Mouse (Mus musculus): ENCODE measurements around the gene Msh5. TPM values are rescaled to one million over a fixed set of nuclear protein-coding genes. Genes with fewer than 3 reads are reported as not detected.

The Msh5 gene
- polyA plus RNA-seq, 1 experiment from 2014 or later: 3.9 TPM

DNA sequence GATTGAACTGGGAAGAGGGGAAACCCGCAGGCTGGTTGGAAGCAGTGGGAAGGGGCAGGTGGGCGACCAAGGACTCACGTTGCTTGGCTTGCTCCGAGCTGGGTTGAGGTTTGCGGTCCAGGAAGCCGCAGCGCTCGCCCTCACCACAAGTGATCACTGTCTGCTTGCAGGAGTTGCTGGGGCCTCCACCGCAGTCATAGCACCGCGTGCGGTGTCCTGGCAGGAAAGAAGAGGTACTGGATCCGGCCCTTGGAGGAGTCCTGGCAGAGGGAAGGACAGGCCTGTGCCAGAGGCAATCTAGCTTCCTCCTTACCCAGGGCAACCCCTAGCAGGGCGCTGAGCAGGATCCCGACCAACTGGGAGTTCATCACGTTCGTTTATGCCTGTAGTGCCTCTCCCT is 27.6 kb upstream of the Msh5 start:
- Histone ChIP-seq H3K9me3 (ENCODE audit: control insufficient read depth, low read length) (no peaks in the 10 kb centered on the region), H3K4me3 (ENCODE audit: low read depth, low read length) (no peak overlapping the region; the same call in 1 of the 2 replicates), H3K4me2 (ENCODE audit: low read length) (peak overlapping the region; percentile 26), H3K9ac (ENCODE audit: low read length) (peak overlapping the region; percentile 11; the same call in 1 of the 2 replicates), H3K4me1 (replicated peaks; ENCODE audit: control insufficient read depth, insufficient read depth, low read length) (peaks cover 10% of the 10 kb centered on the region), H3K27me3 (replicated peaks; ENCODE audit: control insufficient read depth, insufficient read depth, low read length) (no peaks in the 10 kb centered on the region), H3K27ac (ENCODE audit: low read depth) (peak overlapping the region; percentile 8; the same call in 1 of the 2 replicates), H3K36me3 (ENCODE audit: control insufficient read depth, insufficient read depth, low read length) (no peaks in the 10 kb centered on the region)
- 0 out of 2 replicates have a peak, but pooled peaks have one; percentile 42 for ATAC-seq (replicated peaks; ENCODE audit: low FRiP score, low TSS enrichment, low read depth)
- 42% methylated on average over 17 of the region's 17 CpGs for WGBS
- peak; percentile 67 for DNase-seq (ENCODE audit: low spot score)

DNA sequence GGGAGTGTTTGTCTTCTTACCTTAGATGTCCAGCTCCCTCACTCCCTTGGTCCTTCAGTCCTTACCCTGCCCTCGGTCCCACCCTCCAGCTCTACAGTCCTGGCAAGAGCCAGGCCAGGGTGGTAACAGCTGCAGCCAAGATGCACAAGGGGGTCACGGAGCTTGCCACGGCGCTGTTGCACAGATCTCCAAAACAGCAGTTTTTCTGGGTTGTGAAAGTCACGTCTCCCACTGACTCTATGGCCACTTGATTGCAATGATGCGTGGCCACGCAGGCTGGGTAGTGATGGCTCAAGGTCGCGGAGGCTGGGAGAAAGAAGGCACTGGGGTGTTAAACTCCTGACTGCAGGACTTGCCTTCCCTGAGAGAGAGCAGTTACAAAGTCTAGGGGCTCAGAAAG is 24.9 kb upstream of the Msh5 start:
- 78% methylated on average over 9 of the region's 9 CpGs for WGBS
- Histone ChIP-seq H3K4me3 (ENCODE audit: low read depth, low read length) (no peak overlapping the region), H3K4me2 (ENCODE audit: low read length) (no peak overlapping the region), H3K27me3 (replicated peaks; ENCODE audit: control insufficient read depth, insufficient read depth, low read length) (peaks cover 4% of the 10 kb centered on the region; the same call in 1 of the 2 replicates), H3K9ac (ENCODE audit: low read length) (no peak overlapping the region), H3K36me3 (ENCODE audit: control insufficient read depth, insufficient read depth, low read length) (no peaks in the 10 kb centered on the region), H3K4me1 (replicated peaks; ENCODE audit: control insufficient read depth, insufficient read depth, low read length) (peaks cover 6% of the 10 kb centered on the region), H3K9me3 (ENCODE audit: control insufficient read depth, low read length) (no peaks in the 10 kb centered on the region), H3K27ac (ENCODE audit: low read depth) (no peak overlapping the region)
- no peak for DNase-seq (ENCODE audit: low spot score)
- no peak for ATAC-seq (replicated peaks; ENCODE audit: low FRiP score, low TSS enrichment, low read depth)

DNA sequence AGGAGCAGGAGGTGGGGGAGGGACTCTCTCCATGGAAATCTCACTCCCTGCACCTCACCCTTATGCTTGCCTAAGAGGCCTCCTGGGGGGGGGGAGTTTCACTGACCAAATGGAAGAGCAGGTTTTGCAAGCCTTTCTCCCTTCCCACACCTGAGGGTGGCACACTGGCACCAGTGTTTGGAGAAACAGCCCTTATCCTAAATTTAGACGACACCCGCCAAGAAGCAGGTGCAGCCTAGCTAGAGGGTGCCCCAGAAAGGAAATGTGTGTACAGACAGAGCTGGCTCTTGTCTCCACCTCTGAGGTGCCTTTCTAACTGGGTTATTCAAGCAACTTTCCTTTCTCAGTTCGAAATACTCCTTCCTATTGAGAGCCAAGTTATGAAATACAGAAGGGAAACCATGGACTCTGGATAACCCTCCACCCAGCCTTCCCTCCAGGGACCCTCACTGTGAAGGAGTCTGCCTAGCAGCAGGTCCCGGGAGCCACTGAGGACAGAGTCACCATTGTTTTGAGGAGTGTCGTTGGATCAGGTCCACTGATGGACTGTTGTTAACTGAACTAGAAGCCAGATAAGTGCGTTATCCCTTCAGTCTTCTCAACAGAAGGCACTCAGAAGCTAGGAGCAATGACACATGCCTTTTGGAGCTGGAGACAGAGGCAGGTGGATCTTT is 24.1 kb upstream of the Msh5 start:
- no peak overlapping the region for H3K4me2 ChIP-seq (ENCODE audit: low read length)
- WGBS: 42% methylated on average over 6 of the region's 6 CpGs
- no peaks in the 10 kb centered on the region for H3K9me3 ChIP-seq (ENCODE audit: control insufficient read depth, low read length)
- no peak overlapping the region for H3K27ac ChIP-seq (ENCODE audit: low read depth)
- peaks cover 4% of the 10 kb centered on the region; the same call in 1 of the 2 replicates for H3K4me1 ChIP-seq (replicated peaks; ENCODE audit: control insufficient read depth, insufficient read depth, low read length)
- H3K9ac ChIP-seq (ENCODE audit: low read length): no peak overlapping the region
- ATAC-seq (replicated peaks; ENCODE audit: low FRiP score, low TSS enrichment, low read depth): no peak
- no peaks in the 10 kb centered on the region for H3K36me3 ChIP-seq (ENCODE audit: control insufficient read depth, insufficient read depth, low read length)
- no peak overlapping the region for H3K4me3 ChIP-seq (ENCODE audit: low read depth, low read length)
- no peak for DNase-seq (ENCODE audit: low spot score)
- H3K27me3 ChIP-seq (replicated peaks; ENCODE audit: control insufficient read depth, insufficient read depth, low read length): peaks cover 9% of the 10 kb centered on the region; the same call in 1 of the 2 replicates

DNA sequence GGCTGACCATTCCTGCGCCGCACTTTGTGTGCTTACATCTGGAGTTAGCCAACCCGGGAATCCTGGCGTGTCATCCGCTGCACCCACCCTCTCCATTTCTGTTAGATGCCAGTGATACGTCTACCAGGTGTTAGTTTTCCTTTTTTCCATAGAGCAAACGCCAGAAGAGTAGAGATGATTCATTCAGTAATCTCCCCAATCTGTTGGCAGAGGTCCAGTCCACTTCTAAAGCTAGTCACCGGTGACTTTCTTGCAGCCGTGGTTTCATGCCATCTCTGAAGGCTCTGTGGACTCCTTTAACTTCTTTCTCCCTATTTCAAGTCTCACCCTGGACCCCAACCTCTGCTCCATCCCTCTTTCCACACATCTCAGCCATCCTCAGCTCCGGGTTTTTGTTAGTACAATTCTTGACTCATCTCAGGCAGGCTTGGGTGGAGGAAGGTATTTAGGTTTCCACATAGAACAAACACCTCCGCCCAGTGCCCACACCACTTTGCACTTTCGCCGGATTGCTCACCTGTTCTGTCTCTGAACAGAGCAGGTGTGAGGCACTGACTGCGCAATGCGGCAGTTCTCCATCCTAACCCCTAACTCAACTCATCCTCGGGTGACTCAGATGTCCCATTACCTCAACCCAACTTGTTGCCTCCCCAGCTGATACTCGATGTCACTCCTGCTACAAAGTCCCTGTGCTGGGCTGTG is 21.8 kb upstream of the Msh5 start:
- Histone ChIP-seq H3K4me1 (replicated peaks; ENCODE audit: control insufficient read depth, insufficient read depth, low read length) (peaks cover 17% of the 10 kb centered on the region; the same call in 1 of the 2 replicates), H3K4me2 (ENCODE audit: low read length) (no peak overlapping the region), H3K36me3 (ENCODE audit: control insufficient read depth, insufficient read depth, low read length) (no peaks in the 10 kb centered on the region), H3K9me3 (ENCODE audit: control insufficient read depth, low read length) (no peaks in the 10 kb centered on the region), H3K27me3 (replicated peaks; ENCODE audit: control insufficient read depth, insufficient read depth, low read length) (peaks cover 9% of the 10 kb centered on the region; the same call in 1 of the 2 replicates), H3K27ac (ENCODE audit: low read depth) (no peak overlapping the region), H3K9ac (ENCODE audit: low read length) (no peak overlapping the region), H3K4me3 (ENCODE audit: low read depth, low read length) (no peak overlapping the region)
- ATAC-seq (replicated peaks; ENCODE audit: low FRiP score, low TSS enrichment, low read depth) (no peak), DNase-seq (ENCODE audit: low spot score) (no peak)
- 76% methylated on average over 17 of the region's 17 CpGs for WGBS

DNA sequence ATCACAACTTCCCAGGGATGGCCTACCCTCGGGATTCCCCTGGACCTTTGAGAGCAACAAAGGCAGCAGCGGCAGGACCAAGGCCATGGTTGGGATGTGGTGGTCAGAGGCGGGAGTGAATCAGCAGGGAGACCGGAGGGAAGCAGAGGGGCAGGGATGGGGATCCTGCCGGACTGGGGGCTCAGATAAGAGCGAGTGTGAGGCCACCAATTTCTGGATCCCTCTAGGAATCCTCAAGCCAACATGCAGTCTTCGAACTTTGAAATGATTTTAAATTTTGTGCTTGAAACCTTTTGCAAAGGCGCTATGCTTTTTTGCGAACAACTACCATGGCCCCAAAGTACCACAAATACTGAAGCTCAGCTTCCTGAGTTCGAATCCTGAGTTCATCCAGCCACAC is 19.5 kb upstream of the Msh5 start, which contains the start of gene Mpig6b:
Mpig6b (minus strand) TSS at position 101 of the 400 bp plus-strand sequence.
- Histone ChIP-seq H3K27ac (ENCODE audit: low read depth) (0 out of 2 replicates have a peak within 1 kb of the TSS, but pooled peaks have one; percentile 29), H3K36me3 (ENCODE audit: control insufficient read depth, insufficient read depth, low read length) (peaks cover 12% of the 10 kb centered on the region), H3K9ac (ENCODE audit: low read length) (peak within 1 kb of the TSS; percentile 31), H3K9me3 (ENCODE audit: control insufficient read depth, low read length) (no peaks in the 10 kb centered on the region), H3K27me3 (replicated peaks; ENCODE audit: control insufficient read depth, insufficient read depth, low read length) (peaks cover 9% of the 10 kb centered on the region; the same call in 1 of the 2 replicates), H3K4me2 (ENCODE audit: low read length) (peak within 1 kb of the TSS; percentile 71), H3K4me1 (replicated peaks; ENCODE audit: control insufficient read depth, insufficient read depth, low read length) (peaks cover 17% of the 10 kb centered on the region; the same call in 1 of the 2 replicates), H3K4me3 (ENCODE audit: low read depth, low read length) (peak within 1 kb of the TSS; percentile 25)
- ATAC-seq (replicated peaks; ENCODE audit: low FRiP score, low TSS enrichment, low read depth) (no peak), DNase-seq (ENCODE audit: low spot score) (no peak)
- 53% methylated on average over 10 of the region's 10 CpGs for WGBS

DNA sequence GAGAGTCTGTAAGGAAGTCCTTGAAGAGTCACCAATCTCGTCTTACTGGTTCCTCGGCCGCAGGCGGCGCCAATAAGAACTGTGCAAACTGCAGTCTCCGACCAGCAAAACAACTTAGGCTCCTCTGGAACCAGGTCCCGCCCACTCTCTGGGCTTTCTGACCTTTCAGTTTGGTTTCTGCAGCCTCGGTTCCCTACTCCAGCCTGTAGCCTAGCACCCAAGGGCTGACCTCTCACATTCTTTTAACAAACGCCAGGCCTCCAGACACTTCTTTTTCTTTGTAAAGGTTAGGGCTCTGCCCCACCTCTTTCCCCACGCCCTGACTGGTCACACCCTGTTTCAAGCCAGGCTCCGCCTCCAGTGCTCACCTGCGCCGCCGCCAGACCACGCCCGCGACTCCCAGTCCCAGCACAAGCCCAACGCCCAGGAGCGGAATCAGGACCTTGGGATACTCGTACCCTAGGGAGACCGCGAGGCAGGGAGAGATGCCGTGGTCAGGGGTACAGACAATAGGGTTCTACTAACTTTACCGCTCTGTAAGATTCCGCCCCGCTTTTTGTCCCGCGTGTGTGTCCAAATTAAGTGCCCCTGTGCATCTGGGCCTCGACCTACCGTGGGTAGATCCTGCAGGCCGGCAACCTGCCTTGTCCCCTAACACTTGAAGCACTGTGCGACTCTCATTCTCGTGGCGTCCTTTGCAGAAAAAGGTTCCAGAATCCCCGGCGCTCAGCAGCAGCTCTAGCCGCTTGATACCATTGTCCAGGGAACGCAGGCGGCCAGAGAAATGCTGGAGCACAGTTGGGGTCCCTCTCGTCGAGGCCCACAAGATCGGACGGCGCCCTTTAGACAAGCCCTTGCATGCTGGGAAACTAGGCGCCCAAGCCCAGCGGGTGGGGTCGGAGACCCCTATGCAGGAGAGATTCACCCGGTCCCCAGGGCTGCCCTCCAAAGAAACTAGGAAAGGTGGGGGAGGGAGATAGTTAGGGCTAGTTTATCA is 18.7 kb upstream of the Msh5 start, which contains the start of gene Ly6g6c:
Ly6g6c (plus strand) TSS at position 438 of the 997 bp plus-strand sequence.
- peak within 1 kb of the TSS; percentile 31 for H3K9ac ChIP-seq (ENCODE audit: low read length)

DNA sequence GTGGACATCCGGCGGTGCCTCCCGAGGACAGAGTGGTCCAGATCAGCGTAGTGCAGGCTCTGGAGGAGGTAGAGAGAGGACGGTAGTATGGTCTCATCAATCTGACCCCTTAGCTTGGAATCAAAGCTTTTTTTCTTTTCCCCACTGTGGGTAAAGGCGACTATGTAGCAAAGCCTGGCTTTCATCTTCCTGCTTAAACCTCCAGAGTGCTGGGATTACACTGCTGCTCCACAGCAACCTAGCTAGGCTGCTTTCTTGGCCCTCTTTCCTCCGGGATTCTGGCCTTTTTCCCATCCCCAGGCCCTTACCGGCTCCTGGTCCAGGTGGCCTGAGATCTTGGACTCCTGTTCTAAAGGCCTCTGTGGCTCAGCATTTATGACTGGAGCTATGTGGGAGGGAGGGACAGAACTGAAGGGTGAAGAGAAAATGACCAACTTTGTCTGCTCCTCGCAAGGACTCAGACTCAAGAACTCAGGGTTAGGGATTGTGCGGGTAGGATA is 17.9 kb upstream of the Msh5 start:
- WGBS: 33% methylated on average over 10 of the region's 10 CpGs
- Histone ChIP-seq H3K27me3 (replicated peaks; ENCODE audit: control insufficient read depth, insufficient read depth, low read length) (peaks cover 9% of the 10 kb centered on the region; the same call in 1 of the 2 replicates), H3K4me3 (ENCODE audit: low read depth, low read length) (peak overlapping the region; percentile 2; the same call in 1 of the 2 replicates), H3K4me1 (replicated peaks; ENCODE audit: control insufficient read depth, insufficient read depth, low read length) (peaks cover 28% of the 10 kb centered on the region), H3K9ac (ENCODE audit: low read length) (no peak overlapping the region), H3K9me3 (ENCODE audit: control insufficient read depth, low read length) (no peaks in the 10 kb centered on the region), H3K36me3 (ENCODE audit: control insufficient read depth, insufficient read depth, low read length) (peaks cover 20% of the 10 kb centered on the region), H3K4me2 (ENCODE audit: low read length) (peak overlapping the region; percentile 71), H3K27ac (ENCODE audit: low read depth) (peak overlapping the region; percentile 29; the same call in 1 of the 2 replicates)
- ATAC-seq (replicated peaks; ENCODE audit: low FRiP score, low TSS enrichment, low read depth) (no peak), DNase-seq (ENCODE audit: low spot score) (no peak)

More for the DNA sequence above, 18.7 kb upstream of the Msh5 start, which contains the start of gene Ly6g6c:
- 2% methylated on average over 47 of the region's 48 CpGs for WGBS
- H3K27ac ChIP-seq (ENCODE audit: low read depth): peak within 1 kb of the TSS; percentile 29; the same call in 1 of the 2 replicates
- peak within 1 kb of the TSS; percentile 71 for H3K4me2 ChIP-seq (ENCODE audit: low read length)
- H3K27me3 ChIP-seq (replicated peaks; ENCODE audit: control insufficient read depth, insufficient read depth, low read length): peaks cover 9% of the 10 kb centered on the region; the same call in 1 of the 2 replicates
- peak; percentile 78 for ATAC-seq (replicated peaks; ENCODE audit: low FRiP score, low TSS enrichment, low read depth)
- peaks cover 20% of the 10 kb centered on the region for H3K36me3 ChIP-seq (ENCODE audit: control insufficient read depth, insufficient read depth, low read length)
- H3K4me1 ChIP-seq (replicated peaks; ENCODE audit: control insufficient read depth, insufficient read depth, low read length): peaks cover 24% of the 10 kb centered on the region
- peak; percentile 84 for DNase-seq (ENCODE audit: low spot score)
- H3K4me3 ChIP-seq (ENCODE audit: low read depth, low read length): peak within 1 kb of the TSS; percentile 25
- no peaks in the 10 kb centered on the region for H3K9me3 ChIP-seq (ENCODE audit: control insufficient read depth, low read length)
